Mouse (Mus musculus): ENCODE results near the gene Tgm2.

The Tgm2 gene

GRCm38 (mm10) chr2:158141271-158141670 is 5.0 kb downstream of the Tgm2 start:
- no peak for DNase-seq (ENCODE audit: low read depth, low spot score)

- DNase-seq (ENCODE audit: low read depth, low spot score) = no peak
These were observed 5.6 kb downstream of the Tgm2 start for GRCm38 (mm10) chr2:158140664-158141063.

- no peak for DNase-seq (ENCODE audit: low read depth, low spot score)
These were observed 6.6 kb downstream of the Tgm2 start for GRCm38 (mm10) chr2:158139628-158140027.

- no peak for DNase-seq (ENCODE audit: low read depth, low spot score)
These were observed 7.5 kb downstream of the Tgm2 start for GRCm38 (mm10) chr2:158138778-158139177.

- DNase-seq (ENCODE audit: low read depth, low spot score) = no peak
These were observed 8.5 kb downstream of the Tgm2 start for GRCm38 (mm10) chr2:158137771-158138170.

- DNase-seq (ENCODE audit: low read depth, low spot score) = peak; percentile 16
These were observed 10.0 kb downstream of the Tgm2 start for GRCm38 (mm10) chr2:158136205-158136604.

GRCm38 (mm10) chr2:158133050-158133449 is 13.2 kb downstream of the Tgm2 start:
- DNase-seq (ENCODE audit: low read depth, low spot score) = no peak

GRCm38 (mm10) chr2:158132320-158132719 is 13.9 kb downstream of the Tgm2 start:
- no peak for DNase-seq (ENCODE audit: low read depth, low spot score)

- no peak for DNase-seq (ENCODE audit: low read depth, low spot score)
These were observed 14.9 kb downstream of the Tgm2 start for GRCm38 (mm10) chr2:158131197-158131835.

GRCm38 (mm10) chr2:158130391-158130986 is 15.7 kb downstream of the Tgm2 start:
- no peak for DNase-seq (ENCODE audit: low read depth, low spot score)

- DNase-seq (ENCODE audit: low read depth, low spot score) = no peak
These were observed 16.8 kb downstream of the Tgm2 start for GRCm38 (mm10) chr2:158129291-158130002.

- no peak for DNase-seq (ENCODE audit: low read depth, low spot score)
These were observed 17.6 kb downstream of the Tgm2 start for GRCm38 (mm10) chr2:158128461-158129130.

GRCm38 (mm10) chr2:158127872-158128271 is 18.4 kb downstream of the Tgm2 start:
- no peak for DNase-seq (ENCODE audit: low read depth, low spot score)

GRCm38 (mm10) chr2:158127245-158127644 is 19.0 kb downstream of the Tgm2 start:
- DNase-seq (ENCODE audit: low read depth, low spot score) = no peak

GRCm38 (mm10) chr2:158122814-158123213 is 23.4 kb downstream of the Tgm2 start:
- DNase-seq (ENCODE audit: low read depth, low spot score) = no peak

GRCm38 (mm10) chr2:158121645-158122326 is 24.4 kb downstream of the Tgm2 start:
- no peak for DNase-seq (ENCODE audit: low read depth, low spot score)

GRCm38 (mm10) chr2:158120868-158121267 is 25.4 kb downstream of the Tgm2 start:
- DNase-seq (ENCODE audit: low read depth, low spot score) = no peak

- DNase-seq (ENCODE audit: low read depth, low spot score) = no peak
These were observed 26.0 kb downstream of the Tgm2 start for GRCm38 (mm10) chr2:158120211-158120610.

- no peak for DNase-seq (ENCODE audit: low read depth, low spot score)
These were observed 27.1 kb downstream of the Tgm2 start for GRCm38 (mm10) chr2:158119145-158119544.

GRCm38 (mm10) chr2:158116653-158117052 is 29.6 kb downstream of the Tgm2 start:
- no peak for DNase-seq (ENCODE audit: low read depth, low spot score)

GRCm38 (mm10) chr2:158115838-158116453 is 30.3 kb downstream of the Tgm2 start:
- no peak for DNase-seq (ENCODE audit: low read depth, low spot score)

Data from A20 (cell line).